Mouse (Mus musculus) kidney, postnatal 10 days (tissue): ENCODE data around the gene Olfr1502.
"Not testable (repeated sequence)": the region's sequence is repeated elsewhere in the genome, so short reads cannot be mapped to it uniquely, and the experiment has no call there.

Experiments used
- DNase-seq: peaks from one replicate; pipeline ENCODE4 v3.0.0; 2021; ENCODE audit warnings: mixed read lengths

Gene Olfr1502

GRCm38 (mm10) chr19:13861495-13861894 lies at the start of gene Olfr1502:
Gene Olfr1502, plus strand, starts transcription at chr19:13861795.
- DNase-seq: no peak

DNA sequence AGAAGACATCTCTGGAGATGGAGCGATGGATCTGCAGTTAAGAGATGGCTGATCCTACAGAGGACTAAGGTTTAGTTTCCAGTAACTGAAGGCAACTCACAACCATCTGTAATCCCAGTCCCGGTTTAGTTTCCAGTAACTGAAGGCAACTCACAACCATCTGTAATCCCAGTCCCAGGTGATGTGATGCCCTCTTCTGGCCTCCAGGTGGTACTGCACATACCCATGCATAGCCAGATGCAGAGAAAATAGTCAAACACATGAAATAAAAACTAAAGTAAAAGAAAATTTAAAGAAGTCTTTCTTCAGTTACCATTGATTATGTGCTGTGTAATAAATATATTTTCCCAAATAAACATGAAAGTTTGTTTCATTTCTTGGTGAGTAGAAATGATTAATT lies 48.8 kb upstream of the Olfr1502 start:
- DNase-seq: no peak

DNA sequence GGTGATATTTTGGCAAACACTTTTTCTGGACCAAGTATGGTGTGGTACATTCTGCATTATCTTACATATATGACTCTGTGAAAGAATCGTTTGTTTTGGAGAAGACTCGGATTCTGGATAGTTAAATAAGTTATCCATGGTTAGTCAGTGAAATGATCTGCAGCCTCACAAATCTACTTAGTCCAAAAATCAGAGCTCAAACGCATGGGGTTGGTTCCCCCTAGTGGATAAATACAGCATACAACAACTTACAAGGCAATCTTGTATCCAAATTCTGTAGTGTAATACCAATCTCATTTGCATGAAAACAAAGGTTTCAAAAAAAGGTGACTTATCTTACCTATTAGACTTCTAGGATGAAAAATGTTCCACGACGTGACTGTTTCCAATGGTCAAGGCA lies 42.8 kb upstream of the Olfr1502 start:
- DNase-seq: no peak

DNA sequence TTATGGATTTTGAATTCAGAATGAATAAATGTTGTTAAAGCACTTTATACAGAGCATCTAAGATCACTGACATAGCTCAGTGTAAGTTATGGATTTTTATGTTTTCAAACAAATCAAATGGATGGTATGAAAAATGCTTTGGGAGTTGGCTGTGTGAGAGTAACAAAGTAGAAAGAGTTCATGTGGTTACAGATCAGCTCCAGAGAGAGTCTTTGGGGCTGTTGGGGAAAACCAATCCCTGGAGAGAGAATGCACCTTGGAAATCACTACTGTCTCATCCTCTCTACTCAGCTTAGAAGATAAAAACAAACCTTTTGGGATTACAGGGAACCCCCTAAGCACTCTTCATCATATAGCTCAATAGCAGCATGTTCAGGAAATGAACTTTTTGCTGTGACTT lies 42.2 kb upstream of the Olfr1502 start, which contains the start of gene Olfr1499:
Olfr1499 (minus strand) TSS at position 101 of the 400 bp plus-strand sequence.
- no peak for DNase-seq

DNA sequence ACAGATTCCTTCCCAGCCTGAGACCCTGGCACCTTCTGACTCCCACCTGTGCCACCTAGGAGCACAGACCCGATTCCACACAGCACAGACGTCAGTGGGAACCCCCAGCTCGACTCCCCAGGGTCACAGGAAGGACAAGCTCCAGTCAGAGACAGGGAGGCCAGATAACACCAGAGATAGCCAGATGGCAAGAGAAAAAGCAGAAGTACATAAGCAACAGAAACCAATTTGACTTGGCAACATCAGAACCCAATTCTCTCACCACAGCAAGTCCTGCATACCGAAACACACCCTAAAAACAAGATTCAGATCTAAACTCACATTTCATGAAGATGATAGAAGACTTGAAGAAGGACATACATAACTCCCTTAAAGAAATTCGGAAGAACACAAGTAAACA lies 40.7 kb upstream of the Olfr1502 start:
- DNase-seq: no peak

- no peak for DNase-seq
Observed at GRCm38 (mm10) chr19:13828447-13828846, 33.1 kb upstream of the Olfr1502 start.

DNA sequence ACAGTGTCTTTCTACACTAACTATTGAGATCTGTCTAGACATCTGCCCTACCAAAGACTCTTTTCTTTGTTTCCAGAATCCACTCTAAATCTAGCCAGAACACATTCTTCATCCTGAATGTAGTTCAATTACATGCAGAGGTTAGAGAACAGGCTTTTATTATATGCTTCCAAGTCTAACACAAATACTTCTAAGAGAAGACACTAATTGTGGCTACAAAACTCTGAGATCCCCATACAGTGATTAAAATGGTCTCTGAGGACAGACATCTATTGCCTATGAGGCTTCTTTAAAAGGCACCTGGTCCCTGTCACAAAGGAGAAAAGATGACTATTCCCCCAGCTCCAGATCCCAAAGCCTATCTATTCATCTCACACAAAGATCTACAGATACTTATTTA lies 31.2 kb upstream of the Olfr1502 start, which contains the start of gene Olfr1500:
Olfr1500 (minus strand) TSS at position 101 of the 400 bp plus-strand sequence.
- DNase-seq: no peak

GRCm38 (mm10) chr19:13850592-13850991 lies 11.0 kb upstream of the Olfr1502 start, which contains the start of gene Olfr1501:
Gene Olfr1501, minus strand, starts transcription at chr19:13850692.
- DNase-seq: not testable (repeated sequence)

GRCm38 (mm10) chr19:13897828-13898227 lies 36.2 kb downstream of the Olfr1502 start, which contains the start of gene Olfr1504:
Gene Olfr1504, minus strand, starts transcription at chr19:13897928.
- DNase-seq: no peak
